Mouse (Mus musculus): ENCODE measurements around the gene Gpsm1.

GRCm38 (mm10) chr2:26298208-26298855 is 17.0 kb upstream of the Gpsm1 start:
- TF ChIP-seq POLR2A (IDR thresholded peaks at IDR 0.05; ENCODE audit: control insufficient read depth, extremely low read depth, insufficient read depth, low read length, poor library complexity) (no peak), CTCF (IDR thresholded peaks at IDR 0.05; ENCODE audit: borderline replicate concordance, control insufficient read depth, extremely low read depth, insufficient read depth, low read length, poor library complexity) (no peak)

Measured in thymus, adult 2 months (tissue).